Mouse (Mus musculus) common myeloid progenitor, adult 5-6 weeks (primary cell): ENCODE results near the gene Arhgap29. TPM values are rescaled to one million over a fixed set of nuclear protein-coding genes. Genes with fewer than 3 reads are reported as not detected.

Experiments used
- ATAC-seq: replicated peaks from 2 replicates; pipeline ENCODE4 v1.8.0; 2016; ENCODE audit warnings: low read depth, mild to moderate bottlenecking, moderate TSS enrichment, inconsistent platforms; ENCODE audit not compliant: poor library complexity, severe bottlenecking
- total RNA-seq: library from RNA; stranded (forward); fragments of 200-1000, 187-1606 nt; gene quantifications from 2 replicates; pipeline ENCODE4 v1.2.3, GENCODE M21; 2017

Arhgap29 gene
- total RNA-seq, 1 experiment from 2014 or later = 1.7 TPM

DNA sequence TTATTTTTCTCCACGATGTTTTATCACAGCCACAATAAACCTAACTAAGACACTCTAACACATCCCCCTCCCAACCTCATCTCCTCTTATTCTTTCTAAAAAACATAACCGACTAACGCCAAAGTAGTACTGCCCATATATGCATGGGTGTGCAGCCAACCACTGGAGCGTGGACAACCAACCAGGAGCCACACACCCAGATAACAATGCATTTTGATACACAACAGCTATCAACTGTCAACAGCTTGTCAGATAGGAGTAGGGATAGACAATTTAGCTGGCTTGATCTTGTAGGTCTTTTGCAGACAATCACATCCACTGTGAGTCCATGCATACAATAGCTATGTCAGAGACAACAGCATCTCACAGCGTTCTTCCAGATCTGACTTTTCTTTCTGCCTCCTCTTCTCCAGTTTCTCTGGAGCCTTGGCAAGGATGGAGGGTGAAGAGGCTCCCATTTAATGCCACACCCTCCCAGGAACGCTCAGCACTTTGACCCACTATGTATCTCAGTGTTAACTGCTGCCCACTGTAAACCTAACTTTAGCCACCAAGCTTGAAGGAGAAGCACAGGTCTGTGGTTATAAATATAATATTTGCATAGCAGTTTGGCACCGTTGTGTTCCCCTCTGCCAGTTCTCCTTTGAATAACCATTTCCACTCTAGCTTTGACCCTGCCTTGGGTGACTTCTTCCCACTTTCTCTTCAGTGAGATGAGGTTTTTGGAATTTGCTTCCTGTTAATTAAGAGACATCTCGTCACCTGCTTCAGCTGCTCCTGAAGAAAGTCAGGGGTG is 12.0 kb upstream of the Arhgap29 start:
- no peak; the same call in 1 of the 2 replicates for ATAC-seq

GRCm38 (mm10) chr3:121941204-121941745 is 11.1 kb upstream of the Arhgap29 start:
- no peak for ATAC-seq

- ATAC-seq = no peak
Observed at GRCm38 (mm10) chr3:121945957-121946356, 6.4 kb upstream of the Arhgap29 start.

DNA sequence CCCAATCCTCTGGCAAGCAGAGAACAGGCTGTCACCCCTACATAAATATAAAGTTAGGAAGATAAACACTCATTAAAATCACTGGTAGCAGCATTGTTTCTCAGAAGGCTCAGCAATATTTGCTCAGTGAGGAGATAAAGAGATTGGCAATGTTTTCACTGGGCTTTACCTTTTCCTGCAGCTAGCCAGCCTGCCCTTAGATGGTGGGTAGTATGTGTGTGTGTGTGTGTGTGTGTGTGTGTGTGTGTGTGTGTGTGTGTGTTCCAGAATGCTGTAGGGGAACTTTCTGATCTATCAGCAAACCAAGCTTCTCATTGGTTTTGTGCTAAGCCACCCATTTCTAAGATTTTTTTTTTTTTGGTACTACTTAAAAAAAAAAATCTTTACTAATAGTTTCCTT is 5.6 kb upstream of the Arhgap29 start:
- no peak for ATAC-seq

DNA sequence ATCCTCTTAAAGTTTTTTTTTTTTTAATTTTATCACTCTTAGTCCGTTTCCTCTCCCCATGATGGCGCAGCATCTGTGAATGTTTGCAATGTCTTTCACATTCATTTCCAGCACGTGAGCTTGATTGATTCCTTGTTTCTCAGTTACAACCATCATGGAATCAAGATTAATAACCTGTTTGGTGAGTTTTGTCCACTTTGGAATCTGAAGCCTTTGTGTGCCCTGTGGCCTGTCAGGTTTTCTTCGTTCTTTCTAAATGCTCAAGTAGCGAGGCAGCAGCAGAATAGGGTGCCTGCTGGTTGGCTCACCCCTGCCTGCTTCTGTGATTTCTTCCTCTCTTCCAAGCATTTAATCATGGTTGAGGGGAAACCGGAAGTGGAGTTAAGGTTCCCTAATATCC is 2.2 kb upstream of the Arhgap29 start:
- ATAC-seq = no peak

DNA sequence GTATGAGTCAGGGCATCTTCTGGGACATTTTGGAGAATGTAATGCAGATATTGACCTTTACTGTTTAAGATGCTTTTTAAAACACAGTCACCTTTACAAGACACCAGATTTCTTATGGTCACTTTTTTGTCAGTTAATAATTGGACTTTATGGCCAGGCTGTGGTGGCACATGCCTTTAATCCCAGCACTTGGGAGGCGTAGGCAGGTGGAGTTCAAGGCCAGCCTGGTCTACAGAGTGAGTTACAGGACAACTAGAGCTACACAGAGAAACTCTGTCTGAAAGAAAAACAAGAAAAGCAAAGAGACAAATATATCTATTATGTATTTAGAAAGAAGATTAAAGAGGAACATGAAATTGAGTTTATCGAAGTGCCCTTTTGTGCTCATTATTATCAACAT is 1.2 kb upstream of the Arhgap29 start:
- ATAC-seq = no peak

GRCm38 (mm10) chr3:121953049-121953432 is 700 bp downstream of the Arhgap29 start:
- ATAC-seq = peak; percentile 98

DNA sequence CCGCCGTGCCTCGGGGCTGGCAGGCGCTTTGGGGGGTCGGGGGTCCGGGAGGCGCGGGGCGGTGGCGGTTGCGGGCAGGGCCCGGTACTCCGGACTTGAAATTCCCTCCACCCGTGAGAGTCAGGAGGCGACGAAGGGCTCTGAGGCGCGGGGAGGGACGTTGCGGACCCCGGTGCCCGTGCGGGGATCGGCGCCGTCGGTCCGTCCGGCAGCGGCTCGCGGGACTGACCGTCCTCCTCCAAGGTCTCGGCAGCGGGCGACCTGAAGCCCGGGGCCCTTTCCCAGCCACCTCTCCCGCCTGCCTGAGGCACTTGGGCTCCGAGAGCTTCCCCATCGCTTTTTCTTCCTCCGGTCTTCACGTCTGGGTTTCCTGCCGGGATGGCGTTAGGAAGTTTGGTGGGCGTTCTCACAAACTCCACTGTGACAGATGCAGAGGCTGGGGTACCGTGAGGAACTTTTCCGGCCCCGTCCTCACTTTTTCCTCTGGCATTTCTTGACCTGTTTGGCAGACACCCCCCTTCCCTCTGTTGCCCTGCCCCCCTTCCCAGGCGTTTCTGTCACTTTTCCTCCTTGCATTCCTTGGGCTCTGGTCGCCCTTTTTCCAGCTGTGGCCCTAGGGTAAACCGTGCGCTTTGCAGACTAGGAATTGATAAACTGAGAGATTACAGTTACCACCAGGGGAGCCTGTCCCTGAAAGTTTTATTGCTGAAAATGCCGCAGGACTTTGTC is 1.3 kb downstream of the Arhgap29 start:
- ATAC-seq = no peak

GRCm38 (mm10) chr3:121954421-121954820 is 2.1 kb downstream of the Arhgap29 start:
- ATAC-seq = no peak

GRCm38 (mm10) chr3:121955527-121955926 is 3.2 kb downstream of the Arhgap29 start:
- no peak for ATAC-seq

DNA sequence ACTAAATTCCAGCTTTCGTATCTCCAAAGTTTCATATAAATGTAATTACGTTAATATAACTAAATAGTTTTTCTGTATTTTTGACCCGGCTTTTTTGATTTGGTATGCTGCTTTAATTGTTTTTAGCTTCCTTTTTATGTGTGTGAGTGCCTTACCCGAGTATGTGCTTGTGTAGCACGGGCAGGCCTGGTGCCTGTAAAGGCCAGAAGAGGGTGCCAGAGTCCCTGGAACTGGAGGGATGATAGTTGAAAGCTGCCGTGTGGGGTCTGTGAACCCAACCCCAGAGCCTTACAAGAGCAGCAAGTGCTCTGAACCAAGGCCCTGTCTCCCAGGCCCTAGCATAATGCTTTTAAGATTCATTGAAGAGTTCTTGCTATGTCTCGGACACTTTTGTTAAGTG is 4.4 kb downstream of the Arhgap29 start:
- ATAC-seq = no peak

- no peak for ATAC-seq
Observed at GRCm38 (mm10) chr3:121957606-121958344, 5.4 kb downstream of the Arhgap29 start.

DNA sequence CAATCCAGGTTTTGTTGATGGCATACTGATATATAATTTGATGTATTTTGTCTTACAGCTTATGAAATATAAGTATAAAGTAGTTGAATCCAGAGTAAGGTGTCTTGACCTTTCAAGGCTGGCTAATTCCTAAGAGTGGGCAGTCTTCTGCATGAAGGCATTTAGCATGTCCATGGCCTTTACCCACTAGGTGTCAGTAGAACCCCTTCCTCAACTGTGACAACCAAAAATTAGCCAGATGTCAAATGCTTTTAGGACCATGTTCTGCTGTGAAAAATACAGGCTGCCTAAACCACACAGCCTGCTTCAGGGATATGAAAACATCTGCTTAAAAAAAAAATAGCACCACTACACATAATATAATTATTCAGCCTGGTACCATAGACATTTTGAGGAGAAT is 11.8 kb downstream of the Arhgap29 start:
- peak; percentile 73 for ATAC-seq

DNA sequence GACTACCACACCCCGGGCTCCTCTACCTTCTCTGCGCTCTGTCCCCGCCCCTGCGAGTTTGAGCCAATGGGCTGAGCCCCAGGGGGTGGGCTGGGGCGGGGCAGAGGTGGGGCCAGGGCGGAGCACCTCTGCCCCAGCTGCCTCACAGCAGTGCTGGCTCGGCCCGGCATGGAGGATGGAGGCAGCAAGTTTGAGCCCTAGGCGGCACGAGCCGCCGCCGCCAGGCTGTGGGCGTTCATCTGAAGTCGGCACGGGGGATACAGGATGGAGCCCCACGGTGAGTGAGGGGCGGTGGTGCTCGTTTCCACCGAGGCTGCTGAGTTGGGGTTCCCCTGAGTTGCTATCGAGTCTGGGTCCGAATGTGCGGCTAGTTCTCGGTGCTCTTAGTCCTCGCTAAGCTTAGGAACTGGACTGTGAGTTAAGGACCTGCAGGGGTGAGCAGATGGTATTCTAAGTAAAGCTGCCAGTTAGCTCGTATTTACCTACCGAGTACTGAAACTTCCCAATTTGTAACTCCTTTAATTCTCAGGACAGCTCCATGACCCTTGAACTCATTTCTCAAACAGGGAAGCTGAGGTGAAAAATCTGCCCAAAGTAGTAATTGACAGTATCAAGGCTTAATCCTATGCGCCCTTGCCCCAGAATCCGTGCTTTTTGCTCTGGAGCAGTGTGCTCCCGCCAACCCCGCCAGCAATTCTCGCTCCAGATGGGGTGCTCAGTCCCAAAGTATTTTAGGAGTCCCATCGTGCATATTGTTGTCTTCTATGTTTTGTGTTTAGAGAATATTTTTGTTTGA is 15.5 kb downstream of the Arhgap29 start:
- ATAC-seq = peak; percentile 98

GRCm38 (mm10) chr3:121968621-121969020 is 16.3 kb downstream of the Arhgap29 start:
- no peak for ATAC-seq

DNA sequence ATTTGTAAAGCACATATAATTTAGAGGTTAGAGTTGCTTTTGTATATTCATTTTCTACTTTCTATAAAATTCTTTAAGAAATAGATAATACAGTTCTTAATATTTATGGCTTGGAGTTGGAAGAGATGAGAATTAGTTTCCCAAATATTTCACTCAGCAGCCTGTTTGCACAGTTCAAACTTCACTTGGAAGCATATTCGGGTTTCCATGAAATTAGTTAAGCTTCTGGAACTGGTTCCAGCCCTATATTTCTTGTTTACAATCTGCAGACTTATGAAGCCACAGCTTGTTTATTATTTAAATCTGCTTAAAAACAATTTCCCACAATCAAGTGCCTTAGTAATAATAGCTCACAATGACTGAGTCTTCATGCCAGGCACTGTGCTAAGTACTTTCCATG is 17.1 kb downstream of the Arhgap29 start:
- no peak for ATAC-seq

DNA sequence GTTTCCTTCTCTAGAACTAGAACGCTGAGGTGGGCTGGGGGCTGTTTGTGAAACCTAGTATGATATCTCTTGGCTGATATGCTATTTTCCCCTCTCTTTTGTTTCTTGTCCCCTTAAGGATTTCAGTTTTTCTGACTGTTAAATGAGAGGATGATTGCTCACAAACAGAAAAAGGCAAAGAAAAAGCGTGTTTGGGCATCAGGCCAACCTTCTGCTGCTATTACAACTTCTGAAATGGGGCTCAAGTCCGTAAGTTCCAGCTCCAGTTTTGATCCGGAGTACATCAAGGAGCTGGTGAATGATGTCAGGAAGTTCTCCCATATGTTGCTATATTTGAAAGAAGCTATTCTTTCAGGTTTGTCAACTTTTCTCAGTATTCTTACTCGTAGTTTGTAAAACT is 21.4 kb downstream of the Arhgap29 start:
- no peak for ATAC-seq

DNA sequence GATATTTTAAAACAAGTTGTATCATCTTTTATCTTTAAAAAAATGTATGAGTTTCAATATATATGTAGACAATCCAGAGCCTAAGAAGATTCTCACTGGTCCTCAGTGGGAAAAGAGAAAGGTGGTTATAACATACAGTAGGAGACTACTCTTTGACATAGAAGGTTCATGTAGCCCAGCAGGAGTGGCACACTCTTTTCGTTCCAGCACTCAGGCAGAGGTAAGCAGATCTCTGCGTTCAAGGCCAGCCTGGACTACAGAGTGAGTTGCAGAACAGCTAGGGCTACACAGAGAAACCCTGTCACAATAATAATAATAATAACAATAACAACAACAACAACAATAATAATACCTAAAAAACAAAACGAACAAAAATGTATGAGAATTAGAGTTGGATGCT is 23.0 kb downstream of the Arhgap29 start:
- no peak for ATAC-seq

DNA sequence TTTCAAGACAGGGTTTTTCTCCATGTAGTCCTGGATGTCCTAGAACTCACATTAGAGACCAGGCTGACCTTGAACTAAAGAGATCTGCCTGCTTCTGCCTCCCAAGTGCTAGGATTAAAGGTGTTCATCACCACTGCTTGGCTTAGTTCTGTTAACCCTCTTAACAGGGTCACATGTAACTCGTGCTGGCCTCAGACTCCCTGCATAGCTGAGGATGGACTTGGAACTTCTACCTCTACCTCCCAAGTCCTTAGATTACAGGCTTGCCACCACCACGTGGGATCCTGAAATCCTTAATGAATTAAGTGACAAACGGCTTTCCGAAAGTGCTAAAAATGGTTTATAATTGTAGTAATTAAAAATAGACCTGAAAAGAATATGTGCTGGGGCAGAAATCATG is 29.0 kb downstream of the Arhgap29 start:
- ATAC-seq = no peak

DNA sequence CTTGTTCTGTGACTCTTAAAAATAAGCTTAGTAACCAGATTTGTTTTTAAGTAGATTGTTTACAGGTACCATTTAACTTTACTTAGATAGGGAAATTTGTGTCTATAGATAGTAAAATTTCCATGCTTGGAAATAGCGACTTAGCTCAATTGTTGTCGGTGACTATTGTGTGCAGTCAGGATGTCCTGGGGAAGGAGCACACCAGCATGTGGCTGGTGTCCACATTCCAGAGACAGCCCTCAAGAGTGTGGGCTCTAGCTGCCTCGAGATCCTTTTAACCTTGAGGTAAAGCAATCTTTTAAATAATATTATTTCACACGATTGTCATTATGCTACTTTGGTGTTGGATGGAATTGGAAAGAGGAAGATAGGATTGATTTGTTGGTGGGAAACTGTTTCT is 30.1 kb downstream of the Arhgap29 start:
- ATAC-seq = no peak
